Mouse (Mus musculus): ENCODE results near the gene Crmp1. TPM values are rescaled to one million over a fixed set of nuclear protein-coding genes. Genes with fewer than 3 reads are reported as not detected.

Crmp1 gene
- 241 and 272 TPM in 2 replicates for polyA plus RNA-seq (2014; fragmentation: Nextera tagmentation; extraction: Ambion mirVana)

DNA sequence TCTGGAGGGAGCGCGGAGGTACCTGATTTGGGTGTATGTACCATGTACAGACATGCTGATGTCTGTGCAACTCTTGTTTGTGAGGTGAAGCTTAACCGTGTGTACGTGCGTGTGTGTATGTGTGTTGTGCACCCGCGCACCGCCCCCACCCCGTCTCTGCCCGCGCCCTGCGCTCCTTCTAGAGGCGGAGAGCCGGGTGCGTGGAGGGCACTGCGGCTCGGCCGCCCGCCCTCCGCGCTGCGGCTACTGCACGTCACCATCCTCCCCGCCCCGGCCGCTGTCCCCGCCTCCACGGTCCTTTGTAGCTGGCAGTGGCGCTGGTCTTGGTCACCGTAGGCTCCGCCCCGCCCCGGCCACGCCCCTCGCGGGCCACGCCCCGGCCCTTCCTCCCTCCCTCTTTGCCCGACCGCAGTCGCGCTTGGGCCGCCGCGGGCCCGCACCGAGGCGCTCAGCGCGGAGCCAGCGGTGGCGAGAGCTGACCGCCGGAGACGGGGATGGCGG lies at the start of gene Crmp1:
Crmp1 (plus strand) TSS at position 290 of the 501 bp plus-strand sequence.
- Histone ChIP-seq H3K9ac (ENCODE audit: low read length) (peak within 1 kb of the TSS; percentile 43), H3K4me2 (ENCODE audit: low read depth, low read length, severe bottlenecking) (peak within 1 kb of the TSS; percentile 81), H3K36me3 (ENCODE audit: control insufficient read depth, insufficient read depth, low read length) (no peaks in the 10 kb centered on the region), H3K4me3 (ENCODE audit: low read depth, low read length) (peak within 1 kb of the TSS; percentile 43), H3K9me3 (ENCODE audit: control insufficient read depth, low read length) (no peaks in the 10 kb centered on the region), H3K27me3 (ENCODE audit: control insufficient read depth, insufficient read depth, low read length) (peaks cover 54% of the 10 kb centered on the region), H3K27ac (ENCODE audit: low read depth, low read length) (no peak within 1 kb of the TSS), H3K4me1 (replicated peaks; ENCODE audit: control insufficient read depth, insufficient read depth, low read length) (peaks cover 23% of the 10 kb centered on the region; the same call in 1 of the 2 replicates)
- DNase-seq (ENCODE audit: low spot score): peak; percentile 96
- ATAC-seq (replicated peaks; ENCODE audit: low FRiP score): peak; percentile 82
- WGBS: 1% methylated on average over 46 of the region's 56 CpGs

- H3K4me3 ChIP-seq (ENCODE audit: low read depth, low read length): no peak overlapping the region
- no peaks in the 10 kb centered on the region for H3K9me3 ChIP-seq (ENCODE audit: control insufficient read depth, low read length)
- no peak overlapping the region for H3K9ac ChIP-seq (ENCODE audit: low read length)
- 0 out of 2 replicates have a peak, but pooled peaks cover 2% of the 10 kb centered on the region for H3K4me1 ChIP-seq (replicated peaks; ENCODE audit: control insufficient read depth, insufficient read depth, low read length)
- 84% methylated on average over 8 of the region's 8 CpGs for WGBS
- no peak overlapping the region for H3K27ac ChIP-seq (ENCODE audit: low read depth, low read length)
- no peak for ATAC-seq (replicated peaks; ENCODE audit: low FRiP score)
- no peaks in the 10 kb centered on the region for H3K27me3 ChIP-seq (ENCODE audit: control insufficient read depth, insufficient read depth, low read length)
- H3K36me3 ChIP-seq (ENCODE audit: control insufficient read depth, insufficient read depth, low read length): no peaks in the 10 kb centered on the region
- H3K4me2 ChIP-seq (ENCODE audit: low read depth, low read length, severe bottlenecking): no peak overlapping the region
- no peak for DNase-seq (ENCODE audit: low spot score)
Measured at GRCm38 (mm10) chr5:37196196-37196595, 45.5 kb upstream of the Crmp1 start.

GRCm38 (mm10) chr5:37196666-37197250 lies 45.0 kb upstream of the Crmp1 start:
- DNase-seq (ENCODE audit: low spot score): no peak
- no peak for ATAC-seq (replicated peaks; ENCODE audit: low FRiP score)
- no peaks in the 10 kb centered on the region for H3K9me3 ChIP-seq (ENCODE audit: control insufficient read depth, low read length)
- H3K27ac ChIP-seq (ENCODE audit: low read depth, low read length): no peak overlapping the region
- 80% methylated on average over 10 of the region's 10 CpGs for WGBS
- H3K9ac ChIP-seq (ENCODE audit: low read length): no peak overlapping the region
- no peak overlapping the region for H3K4me3 ChIP-seq (ENCODE audit: low read depth, low read length)
- no peak overlapping the region for H3K4me2 ChIP-seq (ENCODE audit: low read depth, low read length, severe bottlenecking)
- H3K4me1 ChIP-seq (replicated peaks; ENCODE audit: control insufficient read depth, insufficient read depth, low read length): 0 out of 2 replicates have a peak, but pooled peaks cover 2% of the 10 kb centered on the region
- no peaks in the 10 kb centered on the region for H3K36me3 ChIP-seq (ENCODE audit: control insufficient read depth, insufficient read depth, low read length)
- no peaks in the 10 kb centered on the region for H3K27me3 ChIP-seq (ENCODE audit: control insufficient read depth, insufficient read depth, low read length)

DNA sequence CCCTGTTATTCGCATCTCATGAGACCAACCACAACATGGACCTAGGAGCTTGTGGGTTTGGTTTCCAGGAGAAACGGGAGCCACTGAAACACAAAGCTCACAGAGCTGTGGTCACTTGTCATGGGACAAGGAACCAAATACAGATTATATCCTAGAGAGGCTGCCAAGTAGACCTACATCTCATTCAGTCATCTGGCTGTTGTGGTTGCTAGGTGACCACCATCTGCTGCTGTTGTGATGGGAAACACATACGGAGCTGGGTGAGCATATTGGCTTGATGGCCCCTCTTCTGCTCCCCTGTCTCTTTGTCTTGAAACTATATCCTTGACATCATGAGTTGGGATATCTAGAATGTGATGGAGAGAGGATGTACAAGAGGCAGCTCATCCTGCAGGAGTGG lies 44.3 kb upstream of the Crmp1 start:
- Histone ChIP-seq H3K4me2 (ENCODE audit: low read depth, low read length, severe bottlenecking) (no peak overlapping the region), H3K27ac (ENCODE audit: low read depth, low read length) (no peak overlapping the region), H3K4me1 (replicated peaks; ENCODE audit: control insufficient read depth, insufficient read depth, low read length) (0 out of 2 replicates have a peak, but pooled peaks cover 2% of the 10 kb centered on the region), H3K9ac (ENCODE audit: low read length) (no peak overlapping the region), H3K27me3 (ENCODE audit: control insufficient read depth, insufficient read depth, low read length) (no peaks in the 10 kb centered on the region), H3K4me3 (ENCODE audit: low read depth, low read length) (no peak overlapping the region), H3K36me3 (ENCODE audit: control insufficient read depth, insufficient read depth, low read length) (no peaks in the 10 kb centered on the region), H3K9me3 (ENCODE audit: control insufficient read depth, low read length) (no peaks in the 10 kb centered on the region)
- ATAC-seq (replicated peaks; ENCODE audit: low FRiP score) (no peak), DNase-seq (ENCODE audit: low spot score) (no peak)
- WGBS: 88% methylated on average over 3 of the region's 3 CpGs

GRCm38 (mm10) chr5:37198011-37198688 lies 43.6 kb upstream of the Crmp1 start:
- ATAC-seq (replicated peaks; ENCODE audit: low FRiP score): no peak
- no peaks in the 10 kb centered on the region for H3K36me3 ChIP-seq (ENCODE audit: control insufficient read depth, insufficient read depth, low read length)
- H3K4me2 ChIP-seq (ENCODE audit: low read depth, low read length, severe bottlenecking): no peak overlapping the region
- WGBS: 55% methylated on average over 2 of the region's 2 CpGs
- H3K4me3 ChIP-seq (ENCODE audit: low read depth, low read length): no peak overlapping the region
- H3K4me1 ChIP-seq (replicated peaks; ENCODE audit: control insufficient read depth, insufficient read depth, low read length): 0 out of 2 replicates have a peak, but pooled peaks cover 2% of the 10 kb centered on the region
- no peak overlapping the region for H3K27ac ChIP-seq (ENCODE audit: low read depth, low read length)
- no peak overlapping the region for H3K9ac ChIP-seq (ENCODE audit: low read length)
- H3K9me3 ChIP-seq (ENCODE audit: control insufficient read depth, low read length): no peaks in the 10 kb centered on the region
- H3K27me3 ChIP-seq (ENCODE audit: control insufficient read depth, insufficient read depth, low read length): no peaks in the 10 kb centered on the region
- no peak for DNase-seq (ENCODE audit: low spot score)

DNA sequence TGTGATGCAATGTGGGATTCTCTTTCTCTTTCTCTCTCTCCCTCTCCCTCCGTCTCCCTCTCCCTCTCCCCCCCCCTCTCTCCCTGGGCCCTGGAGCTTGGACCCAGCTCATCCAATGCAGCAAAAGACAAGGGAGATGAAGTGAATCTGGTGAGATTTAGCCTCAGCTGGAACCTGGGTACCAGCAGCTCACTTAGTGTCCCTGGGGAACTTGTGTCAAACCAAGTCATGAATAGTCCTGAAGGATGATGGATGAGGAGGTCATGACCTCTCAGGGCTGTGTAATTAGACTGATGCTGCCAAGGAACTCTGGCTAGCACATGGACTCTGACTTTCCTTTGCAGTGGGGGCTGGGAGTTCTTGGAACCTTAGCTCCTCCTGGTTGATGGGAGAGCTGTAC lies 39.5 kb upstream of the Crmp1 start:
- Histone ChIP-seq H3K4me1 (replicated peaks; ENCODE audit: control insufficient read depth, insufficient read depth, low read length) (0 out of 2 replicates have a peak, but pooled peaks cover 2% of the 10 kb centered on the region), H3K9ac (ENCODE audit: low read length) (no peak overlapping the region), H3K27ac (ENCODE audit: low read depth, low read length) (no peak overlapping the region), H3K9me3 (ENCODE audit: control insufficient read depth, low read length) (no peaks in the 10 kb centered on the region), H3K4me2 (ENCODE audit: low read depth, low read length, severe bottlenecking) (no peak overlapping the region), H3K4me3 (ENCODE audit: low read depth, low read length) (no peak overlapping the region), H3K27me3 (ENCODE audit: control insufficient read depth, insufficient read depth, low read length) (no peaks in the 10 kb centered on the region), H3K36me3 (ENCODE audit: control insufficient read depth, insufficient read depth, low read length) (no peaks in the 10 kb centered on the region)
- ATAC-seq (replicated peaks; ENCODE audit: low FRiP score): no peak
- 42% methylated on average over 1 of the region's 1 CpGs for WGBS
- no peak for DNase-seq (ENCODE audit: low spot score)

DNA sequence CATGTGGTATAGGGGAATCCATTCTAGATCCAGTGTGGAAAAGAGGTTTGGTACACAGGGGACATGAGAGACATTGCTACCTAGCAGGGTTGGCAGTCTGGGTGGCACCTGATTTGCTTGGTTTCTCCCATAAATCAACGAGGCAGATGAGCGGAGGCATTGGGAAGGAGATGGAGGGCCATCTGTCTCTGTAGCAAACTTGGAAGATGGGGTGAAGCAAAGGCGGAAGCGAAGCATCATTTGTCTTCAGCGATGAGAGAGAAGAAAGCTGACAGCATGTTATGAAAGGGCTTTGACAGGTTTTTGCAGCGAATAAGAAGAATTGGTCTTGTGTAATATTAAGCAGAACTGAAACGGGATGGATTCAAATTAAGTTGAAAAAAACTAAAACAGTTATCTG lies 36.9 kb upstream of the Crmp1 start:
- no peak for ATAC-seq (replicated peaks; ENCODE audit: low FRiP score)
- DNase-seq (ENCODE audit: low spot score): no peak
- Histone ChIP-seq H3K4me2 (ENCODE audit: low read depth, low read length, severe bottlenecking) (no peak overlapping the region), H3K4me1 (replicated peaks; ENCODE audit: control insufficient read depth, insufficient read depth, low read length) (no peaks in the 10 kb centered on the region), H3K9ac (ENCODE audit: low read length) (no peak overlapping the region), H3K36me3 (ENCODE audit: control insufficient read depth, insufficient read depth, low read length) (no peaks in the 10 kb centered on the region), H3K4me3 (ENCODE audit: low read depth, low read length) (no peak overlapping the region), H3K27ac (ENCODE audit: low read depth, low read length) (no peak overlapping the region), H3K9me3 (ENCODE audit: control insufficient read depth, low read length) (no peaks in the 10 kb centered on the region), H3K27me3 (ENCODE audit: control insufficient read depth, insufficient read depth, low read length) (no peaks in the 10 kb centered on the region)
- 89% methylated on average over 7 of the region's 7 CpGs for WGBS

GRCm38 (mm10) chr5:37205420-37205819 lies 36.3 kb upstream of the Crmp1 start:
- no peak for ATAC-seq (replicated peaks; ENCODE audit: low FRiP score)
- WGBS: 82% methylated on average over 1 of the region's 1 CpGs
- no peak overlapping the region for H3K9ac ChIP-seq (ENCODE audit: low read length)

More at GRCm38 (mm10) chr5:37205420-37205819, 36.3 kb upstream of the Crmp1 start:
- H3K4me1 ChIP-seq (replicated peaks; ENCODE audit: control insufficient read depth, insufficient read depth, low read length): no peaks in the 10 kb centered on the region
- no peaks in the 10 kb centered on the region for H3K36me3 ChIP-seq (ENCODE audit: control insufficient read depth, insufficient read depth, low read length)
- H3K4me3 ChIP-seq (ENCODE audit: low read depth, low read length): no peak overlapping the region
- H3K27ac ChIP-seq (ENCODE audit: low read depth, low read length): no peak overlapping the region
- H3K9me3 ChIP-seq (ENCODE audit: control insufficient read depth, low read length): no peaks in the 10 kb centered on the region
- H3K27me3 ChIP-seq (ENCODE audit: control insufficient read depth, insufficient read depth, low read length): no peaks in the 10 kb centered on the region
- DNase-seq (ENCODE audit: low spot score): no peak
- no peak overlapping the region for H3K4me2 ChIP-seq (ENCODE audit: low read depth, low read length, severe bottlenecking)

Data from forebrain, embryonic 11.5 days (tissue).